Mouse (Mus musculus) bone marrow, adult 2 months (tissue): ENCODE data around the gene Zfp821.

ENCODE experiments used
- CTCF ChIP-seq: fragments of 200-500 bp; IDR thresholded peaks from 2 replicates; pipeline ENCODE4 v1.5.1; 2011; ENCODE audit warnings: low read length, control low read depth; ENCODE audit not compliant: control insufficient read depth, insufficient read depth
- POLR2A ChIP-seq: fragments of 200-500 bp; IDR thresholded peaks from 2 replicates; pipeline ENCODE4 v1.6.1; 2011; ENCODE audit warnings: low read depth, mild to moderate bottlenecking, control low read depth, low read length, borderline replicate concordance; ENCODE audit not compliant: control insufficient read depth

DNA sequence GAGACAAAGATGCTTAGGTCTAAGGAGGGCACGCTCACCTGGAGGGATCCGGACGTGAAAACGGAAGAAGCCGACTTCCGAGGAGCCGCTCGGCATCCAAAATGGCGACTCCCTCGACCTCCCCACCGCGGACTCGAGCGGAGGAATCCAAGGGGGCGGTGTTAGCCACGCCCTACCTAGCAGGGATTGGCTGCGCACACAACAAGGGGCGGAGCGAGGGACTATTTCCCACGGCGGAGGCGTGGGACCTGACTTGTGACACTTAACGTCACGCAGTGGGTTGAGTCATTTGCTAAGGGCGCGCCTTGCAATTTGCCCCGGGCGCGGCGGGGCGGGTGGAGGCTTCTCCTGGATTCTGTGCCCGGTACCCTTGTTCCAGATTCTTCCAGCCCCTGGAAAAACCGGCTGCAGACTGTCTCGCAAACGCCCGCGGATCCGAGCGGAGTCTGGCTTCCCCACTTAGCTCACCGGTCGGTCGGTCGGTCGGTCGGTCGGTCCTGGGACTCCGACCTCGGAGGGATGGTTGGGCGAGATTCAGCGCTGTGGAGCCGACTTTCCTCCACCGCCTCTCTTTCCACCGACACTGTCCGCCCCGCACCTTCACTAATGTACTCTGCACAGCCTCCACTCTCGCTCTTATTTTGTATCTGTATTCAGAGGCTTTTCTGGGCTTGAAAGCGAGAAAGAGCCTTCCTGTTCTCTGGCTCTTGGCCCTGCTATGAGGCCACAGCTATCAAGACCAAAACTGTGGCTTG is 12.0 kb upstream of the Zfp821 start, which contains the start of gene Ist1:
- peak; percentile 24; the same call in 1 of the 2 replicates for TF ChIP-seq CTCF
- TF ChIP-seq POLR2A = peak; percentile 94
